Mouse (Mus musculus) heart, adult 2 months (tissue): ENCODE results near the gene Polk.

Experiments
- CTCF ChIP-seq: fragments of 200-600 bp; IDR thresholded peaks from 2 replicates; pipeline ENCODE4 v1.8.1; 2022; ENCODE audit warnings: antibody characterized with exemption, mild to moderate bottlenecking, moderate library complexity
- EP300 ChIP-seq: fragments of 200-500 bp; IDR thresholded peaks from 2 replicates; pipeline ENCODE4 v1.6.1; 2011; ENCODE audit warnings: low read depth, low read length, control low read depth; ENCODE audit not compliant: insufficient read depth
- POLR2A ChIP-seq: fragments of 200-500 bp; IDR thresholded peaks from 2 replicates; pipeline ENCODE4 v1.6.1; 2011; ENCODE audit warnings: mild to moderate bottlenecking, low read depth, low read length, control low read depth; ENCODE audit not compliant: insufficient read depth

DNA sequence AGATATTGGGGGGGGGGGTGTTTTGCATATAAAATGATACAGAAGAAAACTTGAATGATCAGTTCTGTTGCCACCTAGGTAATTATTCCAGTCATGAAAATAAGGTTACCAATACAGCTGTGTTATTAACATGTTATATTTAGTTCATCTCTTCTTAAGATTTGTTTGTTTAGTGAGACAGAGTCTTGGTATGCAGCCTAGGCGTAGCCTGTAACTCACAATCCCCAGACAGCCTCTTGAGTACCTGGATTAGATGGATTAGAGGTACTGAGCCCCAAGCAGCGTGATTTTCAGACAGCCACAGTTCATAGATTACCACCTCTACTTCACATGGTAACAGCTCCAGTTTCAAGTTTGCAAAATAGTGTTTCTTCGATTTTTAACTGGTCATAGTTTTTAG is 4.3 kb downstream of the Polk start:
- TF ChIP-seq CTCF (no peak), POLR2A (no peak), EP300 (no peak)
